Mouse (Mus musculus): ENCODE data around the gene Cep112. TPM values are rescaled to one million over a fixed set of nuclear protein-coding genes. Genes with fewer than 3 reads are reported as not detected.

Gene Cep112
- polyA plus RNA-seq, 2 experiments = 0.76 to 1.7 TPM

GRCm38 (mm10) chr11:108804030-108804429 lies 379.0 kb downstream of the Cep112 start:
- Histone ChIP-seq H3K4me1 (replicated peaks; ENCODE audit: control insufficient read depth in 2 of 2, insufficient read depth in 2 of 2, low read length in 1 of 2) (no peaks in the 10 kb centered on the region), H3K4me3 (ENCODE audit: insufficient read depth in 1 of 2, low read depth in 2 of 2, low read length in 2 of 2) (no peak overlapping the region), H3K36me3 (replicated peaks; ENCODE audit: control insufficient read depth, insufficient read depth, low read depth) (no peaks in the 10 kb centered on the region), H3K9ac (replicated peaks) (no peak overlapping the region), H3K9me3 (ENCODE audit: control insufficient read depth, low read length) (no peaks in the 10 kb centered on the region), H3K4me2 (ENCODE audit: low read depth) (no peak overlapping the region), H3K27ac (no peak overlapping the region), H3K27me3 (ENCODE audit: control insufficient read depth, insufficient read depth, low read length) (no peaks in the 10 kb centered on the region)
- no peak for DNase-seq (ENCODE audit: low read depth in 3 of 3, low spot score in 3 of 3)
- no peak for TF ChIP-seq EP300 (IDR thresholded peaks at IDR 0.05; ENCODE audit: low read depth)
- 63% methylated on average over 3 of the region's 3 CpGs for WGBS (ENCODE audit: insufficient replicate concordance)
- ATAC-seq (ENCODE audit: insufficient read depth) = no peak

- Histone ChIP-seq H3K36me3 (replicated peaks; ENCODE audit: control insufficient read depth, insufficient read depth, low read depth) (no peaks in the 10 kb centered on the region), H3K27me3 (ENCODE audit: control insufficient read depth, insufficient read depth, low read length) (no peaks in the 10 kb centered on the region), H3K4me3 (ENCODE audit: insufficient read depth in 1 of 2, low read depth in 2 of 2, low read length in 2 of 2) (no peak overlapping the region), H3K9ac (replicated peaks) (no peak overlapping the region), H3K4me1 (replicated peaks; ENCODE audit: control insufficient read depth in 2 of 2, insufficient read depth in 2 of 2, low read length in 1 of 2) (no peaks in the 10 kb centered on the region), H3K4me2 (ENCODE audit: low read depth) (no peak overlapping the region), H3K27ac (no peak overlapping the region), H3K9me3 (ENCODE audit: control insufficient read depth, low read length) (no peaks in the 10 kb centered on the region)
- TF ChIP-seq EP300 (IDR thresholded peaks at IDR 0.05; ENCODE audit: low read depth) (no peak), CTCF (IDR thresholded peaks at IDR 0.05; ENCODE audit: low read depth) (no peak)
- ATAC-seq (ENCODE audit: insufficient read depth) (no peak), DNase-seq (ENCODE audit: low read depth in 3 of 3, low spot score in 3 of 3) (no peak)
- WGBS (ENCODE audit: insufficient replicate concordance) = 41% methylated on average over 3 of the region's 3 CpGs
Observed at GRCm38 (mm10) chr11:108805947-108806346, 381.0 kb downstream of the Cep112 start.

- TF ChIP-seq EP300 (IDR thresholded peaks at IDR 0.05; ENCODE audit: low read depth) = no peak
- TF ChIP-seq CTCF (IDR thresholded peaks at IDR 0.05; ENCODE audit: low read depth) = no peak
- Histone ChIP-seq H3K4me3 (ENCODE audit: insufficient read depth in 1 of 2, low read depth in 2 of 2, low read length in 2 of 2) (no peak overlapping the region), H3K9me3 (ENCODE audit: control insufficient read depth, low read length) (no peaks in the 10 kb centered on the region), H3K27ac (no peak overlapping the region), H3K36me3 (replicated peaks; ENCODE audit: control insufficient read depth, insufficient read depth, low read depth) (no peaks in the 10 kb centered on the region), H3K9ac (replicated peaks) (no peak overlapping the region), H3K4me2 (ENCODE audit: low read depth) (no peak overlapping the region), H3K4me1 (replicated peaks; ENCODE audit: control insufficient read depth in 2 of 2, insufficient read depth in 2 of 2, low read length in 1 of 2) (no peaks in the 10 kb centered on the region), H3K27me3 (ENCODE audit: control insufficient read depth, insufficient read depth, low read length) (no peaks in the 10 kb centered on the region)
- WGBS (ENCODE audit: insufficient replicate concordance) = 51% methylated on average over 3 of the region's 3 CpGs
- DNase-seq (ENCODE audit: low read depth in 3 of 3, low spot score in 3 of 3) = no peak
- ATAC-seq (ENCODE audit: insufficient read depth) = no peak
Observed at GRCm38 (mm10) chr11:108809626-108810025, 384.6 kb downstream of the Cep112 start.

- no peaks in the 10 kb centered on the region for H3K9me3 ChIP-seq (ENCODE audit: control insufficient read depth, low read length)
- no peak overlapping the region for H3K27ac ChIP-seq
- H3K27me3 ChIP-seq (ENCODE audit: control insufficient read depth, insufficient read depth, low read length) = no peaks in the 10 kb centered on the region
- no peaks in the 10 kb centered on the region for H3K36me3 ChIP-seq (replicated peaks; ENCODE audit: control insufficient read depth, insufficient read depth, low read depth)
- no peak for DNase-seq (ENCODE audit: low read depth in 3 of 3, low spot score in 3 of 3)
- 56% methylated on average over 4 of the region's 4 CpGs for WGBS (ENCODE audit: insufficient replicate concordance)
- ATAC-seq (ENCODE audit: insufficient read depth) = no peak
- H3K4me1 ChIP-seq (replicated peaks; ENCODE audit: control insufficient read depth in 2 of 2, insufficient read depth in 2 of 2, low read length in 1 of 2) = no peaks in the 10 kb centered on the region
- no peak overlapping the region for H3K4me2 ChIP-seq (ENCODE audit: low read depth)
- TF ChIP-seq CTCF (IDR thresholded peaks at IDR 0.05; ENCODE audit: low read depth) = no peak
- no peak overlapping the region for H3K9ac ChIP-seq (replicated peaks)
- H3K4me3 ChIP-seq (ENCODE audit: insufficient read depth in 1 of 2, low read depth in 2 of 2, low read length in 2 of 2) = no peak overlapping the region
Observed at GRCm38 (mm10) chr11:108821771-108822170, 396.8 kb downstream of the Cep112 start.

GRCm38 (mm10) chr11:108822257-108822656 lies 397.3 kb downstream of the Cep112 start:
- DNase-seq (ENCODE audit: low read depth in 3 of 3, low spot score in 3 of 3) (no peak), ATAC-seq (ENCODE audit: insufficient read depth) (no peak)
- Histone ChIP-seq H3K9ac (replicated peaks) (no peak overlapping the region), H3K4me2 (ENCODE audit: low read depth) (no peak overlapping the region), H3K9me3 (ENCODE audit: control insufficient read depth, low read length) (no peaks in the 10 kb centered on the region), H3K27ac (no peak overlapping the region), H3K4me3 (ENCODE audit: insufficient read depth in 1 of 2, low read depth in 2 of 2, low read length in 2 of 2) (no peak overlapping the region), H3K36me3 (replicated peaks; ENCODE audit: control insufficient read depth, insufficient read depth, low read depth) (no peaks in the 10 kb centered on the region), H3K27me3 (ENCODE audit: control insufficient read depth, insufficient read depth, low read length) (no peaks in the 10 kb centered on the region), H3K4me1 (replicated peaks; ENCODE audit: control insufficient read depth in 2 of 2, insufficient read depth in 2 of 2, low read length in 1 of 2) (no peaks in the 10 kb centered on the region)
- WGBS (ENCODE audit: insufficient replicate concordance) = 55% methylated on average over 7 of the region's 7 CpGs
- no peak for TF ChIP-seq EP300 (IDR thresholded peaks at IDR 0.05; ENCODE audit: low read depth)
- TF ChIP-seq CTCF (IDR thresholded peaks at IDR 0.05; ENCODE audit: low read depth) = no peak

- Histone ChIP-seq H3K4me3 (ENCODE audit: insufficient read depth in 1 of 2, low read depth in 2 of 2, low read length in 2 of 2) (no peak overlapping the region), H3K27me3 (ENCODE audit: control insufficient read depth, insufficient read depth, low read length) (no peaks in the 10 kb centered on the region), H3K9me3 (ENCODE audit: control insufficient read depth, low read length) (no peaks in the 10 kb centered on the region), H3K4me2 (ENCODE audit: low read depth) (no peak overlapping the region), H3K4me1 (replicated peaks; ENCODE audit: control insufficient read depth in 2 of 2, insufficient read depth in 2 of 2, low read length in 1 of 2) (no peaks in the 10 kb centered on the region), H3K27ac (no peak overlapping the region), H3K36me3 (replicated peaks; ENCODE audit: control insufficient read depth, insufficient read depth, low read depth) (no peaks in the 10 kb centered on the region), H3K9ac (replicated peaks) (no peak overlapping the region)
- DNase-seq (ENCODE audit: low read depth in 3 of 3, low spot score in 3 of 3) (no peak), ATAC-seq (ENCODE audit: insufficient read depth) (no peak)
- TF ChIP-seq EP300 (IDR thresholded peaks at IDR 0.05; ENCODE audit: low read depth) = no peak
- TF ChIP-seq CTCF (IDR thresholded peaks at IDR 0.05; ENCODE audit: low read depth) = no peak
Observed at GRCm38 (mm10) chr11:108827321-108827720, 402.3 kb downstream of the Cep112 start.

Data from liver, embryonic 14.5 days (tissue).